Mouse (Mus musculus): ENCODE data around the gene Sall1. TPM values are rescaled to one million over a fixed set of nuclear protein-coding genes. Genes with fewer than 3 reads are reported as not detected.

Gene Sall1
- total RNA-seq, 2 experiments from 2014 or later: 1.0 to 1.5 TPM

DNA sequence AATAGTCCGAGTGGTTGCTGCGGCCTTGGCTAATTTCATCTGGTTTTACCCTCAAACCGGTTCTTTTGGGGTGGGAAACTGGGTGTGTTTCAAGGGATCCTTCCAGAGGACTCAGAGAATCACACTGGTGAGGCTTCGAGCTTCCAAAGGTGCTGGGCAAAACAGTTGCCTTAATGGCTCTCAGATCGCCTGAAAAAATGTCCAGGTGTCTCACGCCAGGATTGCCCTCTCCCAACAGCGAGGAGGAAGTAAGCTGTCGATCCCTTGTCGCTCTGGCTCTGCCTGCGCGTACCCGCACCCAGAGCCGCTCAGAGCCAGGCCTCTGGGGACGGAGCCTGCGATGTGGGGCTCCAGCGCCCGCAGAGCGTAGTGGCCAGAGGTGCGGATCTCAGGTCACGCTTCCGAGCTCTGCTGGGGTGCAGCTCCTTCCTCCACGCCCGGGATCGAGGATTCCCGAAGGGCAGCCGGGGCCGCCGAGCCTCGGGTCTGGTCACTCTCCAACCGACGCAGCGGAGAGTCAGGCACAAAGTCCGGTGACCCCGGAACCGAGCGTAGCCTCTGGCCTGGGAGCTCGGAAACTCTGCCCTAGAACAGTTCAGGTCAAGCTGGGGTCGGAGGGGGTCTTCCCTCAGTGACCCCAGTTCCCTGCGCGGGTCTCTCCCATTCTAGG lies 3.1 kb downstream of the Sall1 start:
- no peak for DNase-seq
- intact Hi-C loops (cut with DNase I): loop anchor here (5.0 kb wide), 1 partner anchor 119 kb away; no protein-coding TSS in a partner anchor

DNA sequence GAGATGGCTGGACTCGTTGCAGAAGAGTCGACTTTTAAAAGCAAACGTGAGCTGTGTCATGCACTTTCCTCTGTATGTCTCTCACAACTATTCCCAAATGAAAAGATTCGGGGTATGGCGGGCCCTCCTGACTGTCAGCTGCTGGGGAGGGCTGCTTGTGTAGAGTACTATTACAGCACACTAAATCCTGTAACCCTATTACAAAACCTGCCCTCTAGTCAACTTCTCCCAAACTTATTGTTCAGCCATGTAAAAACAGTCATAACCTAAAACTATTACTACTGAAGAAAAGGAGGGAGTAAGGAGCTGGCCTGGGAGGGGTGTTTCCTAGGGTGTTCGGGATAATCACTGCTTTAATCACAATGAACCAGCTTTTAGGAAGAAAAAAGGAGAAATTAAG lies 4.1 kb downstream of the Sall1 start:
- DNase-seq: no peak
- intact Hi-C loops (cut with DNase I): loop anchor here (5.0 kb wide), 1 partner anchor 118 kb away; no protein-coding TSS in a partner anchor

DNA sequence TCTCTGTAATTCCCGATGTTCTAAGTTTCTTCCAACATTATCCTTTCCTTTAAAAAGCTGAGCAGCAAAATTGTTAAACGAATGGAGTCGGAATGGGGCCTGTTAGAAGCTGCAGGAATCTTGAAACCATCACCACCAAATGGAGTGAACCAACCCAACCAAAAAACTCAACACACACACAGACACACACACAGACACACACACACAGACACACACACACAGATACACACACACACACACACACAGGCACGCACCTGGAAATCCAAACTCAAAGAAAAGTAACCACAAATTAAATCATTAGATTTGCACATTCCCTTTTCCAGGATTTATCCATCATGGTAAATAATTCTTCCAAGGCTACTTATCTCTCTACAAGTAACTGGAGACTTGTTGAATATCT lies 5.0 kb downstream of the Sall1 start:
- no peak for DNase-seq
- intact Hi-C loops (cut with DNase I): no loop called here

DNA sequence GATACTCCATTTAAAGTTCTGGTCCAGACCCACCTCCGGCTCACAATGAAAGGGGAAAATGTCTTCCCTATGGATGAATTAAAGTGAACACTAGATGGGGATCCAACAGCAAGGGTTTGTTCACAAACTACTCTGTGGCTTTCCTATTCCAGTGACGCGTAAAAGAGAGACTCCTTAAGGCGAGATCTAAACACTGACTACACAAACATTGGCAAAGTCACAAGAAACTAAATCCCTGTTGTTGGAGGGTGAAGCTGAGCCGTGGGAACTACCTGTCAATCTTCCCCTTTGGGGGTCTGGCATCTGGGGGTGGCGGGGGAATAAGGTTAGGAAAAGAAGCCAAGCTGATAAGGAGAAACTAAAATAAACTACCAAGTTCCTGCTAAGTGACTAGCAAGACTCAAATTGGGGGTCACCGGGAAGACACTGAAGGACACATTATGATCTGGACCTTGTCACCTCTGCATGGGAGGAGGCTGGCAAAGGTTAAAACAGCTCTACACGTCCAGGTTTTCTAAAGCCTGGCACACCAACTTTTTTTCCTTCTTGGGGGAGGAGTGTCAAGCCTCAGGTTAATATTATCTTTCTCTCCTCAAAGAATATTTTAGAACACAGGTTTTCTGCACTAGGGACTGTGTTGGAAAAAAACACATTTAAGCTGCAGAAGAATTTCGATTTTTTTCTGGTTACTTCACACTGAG lies 6.3 kb downstream of the Sall1 start:
- DNase-seq: no peak
- intact Hi-C loops (cut with DNase I): no loop called here

DNA sequence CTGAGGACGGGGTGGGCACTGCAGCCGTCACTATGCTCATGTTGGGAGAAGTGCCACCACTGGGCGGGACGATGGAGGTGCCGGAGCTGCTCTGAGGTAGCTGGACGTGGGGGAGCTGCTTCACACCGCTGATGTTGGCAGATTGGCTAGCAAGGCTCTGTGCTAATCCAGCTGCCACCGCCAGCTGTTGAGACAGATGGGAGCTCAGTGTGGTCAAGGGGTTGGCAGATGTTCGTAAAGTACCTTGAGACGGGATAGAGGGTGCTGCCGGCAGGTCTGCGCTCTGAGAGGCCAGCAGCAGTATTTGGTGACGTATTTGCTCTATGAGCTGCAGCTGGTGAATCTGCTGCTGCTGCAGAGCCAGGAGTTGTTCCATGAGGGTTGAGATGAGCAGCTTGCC lies 11.6 kb downstream of the Sall1 start:
- DNase-seq: no peak
- intact Hi-C loops (cut with DNase I): no loop called here

DNA sequence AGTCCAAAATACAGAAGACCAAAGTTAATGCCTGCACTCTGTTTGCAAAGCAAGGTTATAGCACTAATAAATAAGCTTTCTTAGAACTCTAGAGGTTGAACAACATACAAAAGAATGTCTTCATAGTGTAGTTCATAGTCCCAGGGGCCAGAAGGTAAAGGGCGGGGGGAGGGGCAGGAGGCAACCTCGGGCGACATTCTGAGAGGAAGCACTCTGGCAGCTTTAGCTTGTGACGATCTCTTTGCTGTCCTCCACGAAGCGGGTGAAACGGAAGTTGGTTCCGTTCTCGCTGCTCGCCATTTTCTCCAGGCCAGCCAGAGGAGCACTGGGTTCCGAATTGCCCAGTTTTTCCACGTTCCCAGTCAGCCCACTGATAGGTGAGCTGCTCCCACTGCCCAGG lies 15.8 kb downstream of the Sall1 start:
- no peak for DNase-seq
- intact Hi-C loops (cut with DNase I): no loop called here

DNA sequence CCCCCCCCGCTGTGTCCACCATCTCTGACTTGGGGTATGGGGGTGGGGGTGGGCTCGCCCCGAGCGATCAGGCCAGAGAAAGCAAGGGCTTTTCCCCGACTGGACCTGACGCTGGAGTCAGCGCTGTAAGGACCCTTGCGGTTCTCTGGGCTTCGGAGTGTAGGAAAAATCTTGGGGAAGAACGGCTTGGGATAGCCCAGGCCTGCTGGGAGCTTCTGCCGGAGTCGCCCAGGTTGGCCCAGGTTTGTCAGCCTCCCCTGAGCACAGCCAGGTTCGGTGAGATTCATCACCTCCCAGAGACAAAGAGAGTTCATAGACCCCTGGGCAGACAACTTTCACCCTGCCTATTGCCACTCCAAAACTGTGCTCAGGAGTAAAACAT lies 17.8 kb downstream of the Sall1 start:
- intact Hi-C loops (cut with DNase I): no loop called here
- no peak for DNase-seq

DNA sequence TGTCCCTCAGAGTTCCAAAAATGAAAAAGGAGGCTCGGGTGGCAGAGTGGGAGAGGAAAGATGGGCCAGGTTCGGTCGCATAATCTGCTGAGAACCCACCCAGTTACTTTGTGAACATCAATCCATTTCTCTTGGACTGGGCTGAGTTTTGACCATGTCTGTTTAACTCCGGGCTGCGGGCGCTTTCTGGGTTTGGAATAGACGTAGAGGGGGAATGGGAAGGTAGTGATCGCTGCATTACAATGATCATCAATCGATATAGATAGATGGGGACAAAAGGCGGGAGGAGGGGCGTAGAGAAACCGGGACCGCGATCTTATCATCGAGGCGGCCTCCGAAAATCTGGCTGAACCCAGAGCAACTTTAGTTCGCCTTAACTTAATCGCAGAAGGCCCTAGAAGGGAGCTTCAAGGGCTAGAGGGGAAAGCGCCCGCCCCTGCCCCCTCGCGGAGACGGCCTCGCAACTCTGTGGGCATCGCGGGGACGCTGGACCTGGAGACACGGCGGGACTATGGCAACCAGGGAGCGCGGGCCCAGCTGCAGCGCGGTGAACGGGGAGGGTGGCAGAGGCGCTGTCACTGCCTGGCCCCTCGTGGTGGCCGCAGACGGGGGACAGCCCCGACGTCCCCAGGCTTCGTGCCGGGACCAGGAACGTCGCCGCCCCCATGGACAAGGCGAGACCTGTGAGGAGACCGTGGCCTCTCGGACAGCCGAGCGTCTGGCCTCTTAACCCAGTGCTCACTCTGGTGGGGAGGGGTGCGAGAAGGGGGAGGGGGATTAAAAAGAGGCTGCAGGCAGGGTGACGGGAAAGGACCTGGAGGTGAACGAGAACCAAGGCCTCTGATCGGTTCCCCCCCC lies 18.5 kb downstream of the Sall1 start:
- DNase-seq: no peak
- intact Hi-C loops (cut with DNase I): no loop called here

DNA sequence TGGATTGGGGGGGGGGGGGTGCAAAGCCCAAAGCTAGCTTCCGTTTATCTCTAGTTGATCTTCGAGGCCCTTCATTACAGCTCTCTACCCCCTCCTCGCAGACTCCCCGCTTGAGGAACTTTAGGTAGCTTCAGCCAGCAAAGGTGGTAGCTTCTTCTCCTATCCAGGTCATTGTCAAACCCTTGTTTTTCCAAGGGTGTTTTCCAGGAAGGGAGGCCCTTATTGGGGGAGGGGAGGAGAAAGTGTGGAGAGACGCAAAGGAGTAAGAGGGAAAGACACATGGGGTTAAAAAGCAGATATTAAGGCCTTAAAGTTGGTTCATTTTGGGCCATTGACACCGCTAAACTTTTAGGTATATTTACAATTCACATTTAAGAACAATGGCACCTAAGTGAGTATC lies 19.2 kb downstream of the Sall1 start:
- intact Hi-C loops (cut with DNase I): no loop called here
- no peak for DNase-seq

DNA sequence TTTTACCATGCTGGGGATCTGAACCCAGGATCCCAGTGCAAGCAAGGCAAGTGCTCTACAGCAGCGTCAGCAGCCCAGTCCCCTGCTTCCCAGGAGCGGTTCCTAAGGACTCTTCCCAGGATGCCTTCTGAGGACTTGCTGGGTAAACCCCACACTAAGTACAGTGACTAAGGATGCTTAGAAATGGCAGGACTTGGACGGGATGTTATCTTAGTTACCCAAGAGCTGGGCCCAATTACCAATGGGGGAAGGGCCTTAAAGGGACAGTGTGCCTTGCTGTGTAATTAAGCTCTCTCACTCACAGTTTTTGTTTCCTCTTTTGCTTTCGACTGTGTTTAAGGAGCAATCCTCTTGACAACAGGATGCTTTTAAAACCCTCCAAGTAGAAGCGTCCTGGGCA lies 22.8 kb downstream of the Sall1 start:
- intact Hi-C loops (cut with DNase I): no loop called here
- DNase-seq: no peak

DNA sequence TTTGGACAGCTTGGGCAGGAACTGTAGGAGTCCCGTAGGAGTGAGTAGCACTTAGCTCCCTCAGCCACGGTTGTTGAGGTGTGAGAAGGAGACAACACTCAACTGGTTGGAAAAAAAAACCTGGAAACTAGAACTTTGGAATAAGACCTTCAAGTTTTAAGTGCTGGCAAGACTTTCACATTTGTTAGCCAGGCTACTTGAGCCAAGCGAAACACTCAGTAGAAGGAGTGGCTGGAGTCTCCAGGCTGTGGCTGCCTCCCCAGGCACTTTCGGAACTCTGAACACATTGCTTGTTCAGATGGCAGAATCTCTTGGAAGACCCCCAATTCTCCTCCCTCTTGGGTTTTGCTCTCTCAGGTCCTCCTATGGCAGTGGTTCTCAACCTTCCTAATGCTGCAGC lies 26.1 kb downstream of the Sall1 start:
- intact Hi-C loops (cut with DNase I): no loop called here
- no peak for DNase-seq

DNA sequence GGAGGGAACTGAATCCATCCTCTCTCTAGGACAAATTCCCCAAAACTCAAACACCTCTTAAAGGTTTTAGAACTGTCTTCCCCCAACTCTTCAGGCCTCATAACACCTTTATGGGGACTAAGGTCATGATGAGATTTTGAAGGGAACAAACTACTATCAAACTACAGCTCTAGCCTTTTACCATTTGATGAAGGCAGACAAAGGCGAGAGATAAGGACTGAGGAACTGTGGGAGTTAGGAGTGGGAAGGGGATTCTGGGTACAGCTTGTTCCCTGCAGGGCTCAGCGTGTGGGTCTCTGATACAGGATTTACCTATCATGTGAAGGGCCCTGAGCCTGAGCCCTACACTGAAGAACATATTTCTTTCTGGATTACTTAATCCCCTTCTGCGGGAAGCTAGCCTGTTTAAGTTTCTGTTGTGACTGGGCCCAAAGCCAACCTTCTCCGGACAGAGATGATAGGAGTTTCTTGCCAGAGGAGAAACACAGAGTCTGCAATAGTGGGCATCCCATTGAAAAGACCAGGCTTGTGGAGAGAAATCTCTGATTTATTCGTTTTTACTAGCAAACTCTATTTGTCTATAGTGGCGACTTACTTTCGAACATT lies 27.4 kb downstream of the Sall1 start:
- intact Hi-C loops (cut with DNase I): no loop called here
- DNase-seq: no peak

DNA sequence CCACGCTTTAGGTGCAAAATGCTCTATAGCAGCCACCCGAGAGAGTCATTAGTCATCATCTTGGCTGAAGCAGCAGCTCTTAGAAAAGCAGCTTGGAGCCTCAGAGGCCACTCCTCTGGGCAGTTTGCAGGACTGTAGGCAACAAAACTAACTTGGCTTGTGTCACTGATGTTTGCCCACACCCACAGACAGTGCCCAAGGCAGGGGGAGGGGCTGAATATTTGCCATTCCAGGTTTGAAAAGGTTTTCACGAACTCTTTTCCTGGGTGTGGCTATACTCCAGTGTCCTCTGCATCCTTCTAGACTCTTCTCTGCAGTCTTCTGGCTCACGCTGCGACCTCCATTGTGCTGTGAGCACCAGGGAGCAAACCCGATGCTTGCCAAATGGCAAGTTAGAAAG lies 28.4 kb downstream of the Sall1 start:
- intact Hi-C loops (cut with DNase I): no loop called here
- DNase-seq: no peak

DNA sequence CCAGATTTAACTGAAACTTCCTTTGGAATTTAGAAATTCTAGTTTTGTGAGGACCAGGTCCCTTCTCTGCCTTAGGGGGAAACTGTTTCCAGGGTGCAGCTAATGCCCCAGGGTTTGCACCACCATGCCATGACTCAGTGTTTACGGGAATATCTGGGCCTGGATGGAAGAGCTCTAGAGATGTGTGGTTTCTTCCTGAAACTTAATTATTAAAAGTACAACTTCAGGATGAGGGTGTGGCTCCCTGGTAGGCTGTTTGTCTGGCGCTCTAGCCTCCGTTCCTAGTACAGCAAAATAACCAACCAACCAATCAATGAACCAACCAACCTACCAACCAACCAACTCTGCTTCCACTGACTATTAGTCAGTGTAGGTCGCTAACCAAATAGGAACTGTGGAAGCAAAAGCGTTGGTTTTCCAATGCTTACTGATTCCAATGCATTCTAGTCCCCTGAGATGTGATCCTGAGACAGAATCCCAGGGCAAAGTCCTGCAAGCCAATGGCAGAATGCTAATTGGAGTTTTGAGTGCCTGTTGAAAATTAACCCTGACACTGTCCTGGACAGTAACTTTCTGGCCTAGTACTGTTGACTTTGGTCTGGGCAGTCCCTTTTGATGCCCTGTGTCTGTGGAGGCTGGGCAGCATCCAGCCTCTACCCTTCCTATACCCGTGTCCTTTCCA lies 31.0 kb downstream of the Sall1 start:
- no peak for DNase-seq
- intact Hi-C loops (cut with DNase I): no loop called here

DNA sequence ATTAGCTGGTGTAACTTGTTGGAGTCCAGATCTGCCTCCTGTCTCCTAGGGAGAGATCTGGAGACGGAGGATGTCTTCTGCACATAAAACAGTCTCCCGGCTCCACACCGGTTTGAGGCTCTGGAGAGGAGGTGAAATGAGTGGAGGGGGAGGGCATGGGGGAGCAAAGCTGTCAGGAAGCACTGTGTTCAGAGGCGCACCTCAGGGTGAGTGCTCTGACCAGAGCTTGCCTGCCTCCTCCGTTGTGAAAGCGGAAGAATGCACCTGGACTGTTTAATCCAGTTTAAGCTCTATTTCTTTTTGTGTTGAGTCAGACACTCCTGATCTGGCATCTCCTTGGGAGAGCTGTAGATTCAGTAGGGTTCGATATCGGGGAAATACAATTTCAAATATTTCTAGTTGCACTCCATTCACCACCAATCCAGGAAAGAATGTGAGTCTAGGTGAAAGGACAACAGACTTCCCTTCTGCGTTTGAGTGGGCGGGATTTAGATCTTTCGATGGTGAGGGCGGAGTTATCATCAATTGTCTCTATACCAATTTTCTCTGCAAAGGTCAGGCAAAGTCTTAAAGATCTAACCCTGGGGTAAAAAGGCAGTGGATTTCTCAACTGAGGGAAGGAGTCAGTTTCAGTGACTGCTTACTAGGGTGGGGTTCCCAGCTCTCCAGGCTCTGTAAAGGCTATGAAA lies 31.8 kb downstream of the Sall1 start:
- DNase-seq: no peak
- intact Hi-C loops (cut with DNase I): no loop called here

DNA sequence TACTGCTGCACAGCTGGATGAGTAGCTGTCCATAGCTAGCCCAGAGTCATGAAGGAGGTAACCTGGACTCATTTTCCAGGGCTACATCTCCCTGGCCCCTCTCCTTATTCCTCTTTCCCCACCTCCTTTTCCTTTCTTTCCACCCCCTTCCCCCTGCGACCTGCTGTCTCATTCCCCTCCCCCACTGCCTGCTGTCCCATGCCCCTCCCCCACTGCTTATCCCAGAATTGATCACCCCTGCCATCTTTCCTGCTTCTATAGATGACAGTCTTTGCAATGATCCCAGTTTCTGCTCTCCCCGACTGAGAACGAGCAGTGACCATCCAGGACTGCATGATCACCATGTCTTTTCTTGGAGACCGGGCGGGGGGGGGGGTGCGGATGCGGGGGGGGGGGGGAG lies 35.2 kb downstream of the Sall1 start:
- DNase-seq: no peak
- intact Hi-C loops (cut with DNase I): no loop called here

DNA sequence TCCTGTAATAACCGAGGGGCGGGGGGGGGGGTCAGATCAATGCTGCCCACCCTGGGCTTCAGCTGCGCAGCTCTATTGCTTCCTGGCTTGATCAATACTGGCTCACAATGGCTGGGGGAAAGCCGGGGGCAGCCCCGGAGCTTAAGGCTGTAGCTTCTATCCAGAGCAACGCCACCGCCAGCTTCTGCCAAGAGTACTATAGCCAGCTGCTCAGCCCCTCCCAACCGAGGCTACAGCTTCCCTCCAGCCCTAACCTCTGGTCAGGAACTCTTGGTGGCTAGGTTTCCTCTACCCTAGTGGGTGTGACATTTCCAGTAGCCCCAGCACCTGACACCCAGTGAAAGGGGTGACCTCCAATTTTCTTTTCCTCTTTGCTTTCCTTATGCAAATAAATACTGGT lies 36.8 kb downstream of the Sall1 start:
- intact Hi-C loops (cut with DNase I): no loop called here
- DNase-seq: no peak

DNA sequence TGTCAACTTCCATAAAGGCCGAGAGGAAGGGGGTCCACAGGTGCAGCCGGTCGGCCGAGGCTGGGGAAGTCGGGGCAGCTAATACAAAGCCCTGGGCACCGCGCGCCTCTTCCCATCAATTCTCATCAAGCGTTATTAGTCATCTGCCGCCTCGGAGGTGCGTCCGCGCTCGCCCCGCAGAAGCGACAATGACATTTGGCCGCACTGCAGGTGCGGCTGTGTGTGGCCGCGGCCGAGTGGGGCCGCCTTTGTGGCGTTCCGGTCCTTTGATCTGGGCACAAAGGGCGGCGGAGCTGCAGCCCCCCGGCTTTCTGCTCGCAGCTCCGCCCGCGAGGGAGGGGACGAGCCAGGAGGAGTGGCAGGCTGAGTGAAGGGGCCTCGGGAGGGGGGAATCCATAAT lies 37.5 kb downstream of the Sall1 start:
- intact Hi-C loops (cut with DNase I): no loop called here
- DNase-seq: no peak

DNA sequence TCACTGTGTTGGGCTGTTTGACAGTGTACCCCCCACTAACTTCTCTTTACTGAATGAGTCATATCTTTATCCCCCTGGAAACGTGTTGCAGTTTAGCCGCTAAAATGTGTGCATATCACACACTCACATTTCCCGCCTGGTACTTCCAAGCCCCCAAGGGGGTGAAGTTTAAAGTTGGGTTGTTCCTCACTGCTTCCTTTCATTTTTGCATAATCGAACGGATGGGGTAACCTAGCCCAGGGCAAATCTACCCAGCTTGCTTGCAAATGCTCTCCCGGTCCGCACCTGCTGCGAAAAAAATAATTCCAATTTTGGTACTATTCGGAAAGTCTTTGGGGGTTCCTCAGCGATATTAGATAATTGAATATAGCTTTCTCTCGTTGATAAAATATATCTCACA lies 38.2 kb downstream of the Sall1 start:
- intact Hi-C loops (cut with DNase I): no loop called here
- no peak for DNase-seq

DNA sequence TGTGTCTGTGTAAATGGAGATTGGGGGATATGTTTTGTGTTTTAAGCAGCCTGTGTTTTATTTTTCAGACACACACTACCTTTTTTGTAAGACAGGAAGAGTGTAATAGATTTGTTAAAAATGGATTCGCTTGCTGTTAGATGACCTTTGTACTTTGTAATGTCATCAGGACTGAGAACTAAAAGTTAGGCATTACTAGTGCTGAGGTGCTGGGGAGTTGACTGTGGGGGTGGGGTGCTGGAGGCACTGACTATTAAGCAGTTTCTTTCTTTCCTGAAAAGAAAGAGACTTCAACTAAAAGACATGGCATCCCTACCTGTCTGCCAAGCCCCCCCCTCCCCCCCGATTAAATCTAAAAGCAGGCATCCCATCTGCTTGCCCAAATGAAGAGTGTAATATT lies 39.9 kb downstream of the Sall1 start:
- no peak for DNase-seq
- intact Hi-C loops (cut with DNase I): no loop called here

Measured in heart, postnatal 36 days (tissue).